Mouse (Mus musculus): ENCODE data around the gene Ankrd13d. TPM values are rescaled to one million over a fixed set of nuclear protein-coding genes. Genes with fewer than 3 reads are reported as not detected.

Ankrd13d gene
- polyA plus RNA-seq, 1 experiment from 2014 or later = 7.6 TPM

GRCm38 (mm10) chr19:4304871-4305321, 22.0 kb upstream of the Ankrd13d start:
- H3K27ac ChIP-seq (replicated peaks; ENCODE audit: low read depth, low read length) = peak overlapping the region; percentile 28; the same call in 1 of the 2 replicates

GRCm38 (mm10) chr19:4304251-4304821, 21.4 kb upstream of the Ankrd13d start:
- Histone ChIP-seq H3K9me3 (ENCODE audit: control insufficient read depth, low read length) (no peaks in the 10 kb centered on the region), H3K27me3 (replicated peaks; ENCODE audit: control insufficient read depth, insufficient read depth, low read length) (no peaks in the 10 kb centered on the region), H3K27ac (replicated peaks; ENCODE audit: low read depth, low read length) (0 out of 2 replicates have a peak overlapping the region, but pooled peaks have one; percentile 28), H3K4me2 (ENCODE audit: low read depth, low read length) (peak overlapping the region; percentile 84), H3K9ac (ENCODE audit: low read depth, low read length) (peak overlapping the region; percentile 98; the same call in 1 of the 2 replicates), H3K36me3 (ENCODE audit: control insufficient read depth, insufficient read depth, low read length) (no peaks in the 10 kb centered on the region), H3K4me3 (ENCODE audit: low read depth, low read length) (peak overlapping the region; percentile 95), H3K4me1 (ENCODE audit: control insufficient read depth, insufficient read depth, low read length) (peaks cover 57% of the 10 kb centered on the region)
- DNase-seq (ENCODE audit: low spot score) (no peak), ATAC-seq (ENCODE audit: low read depth) (no peak)
- WGBS = 65% methylated on average over 5 of the region's 5 CpGs

More at GRCm38 (mm10) chr19:4304871-4305321, 22.0 kb upstream of the Ankrd13d start:
- 53% methylated on average over 4 of the region's 4 CpGs for WGBS
- Histone ChIP-seq H3K4me3 (ENCODE audit: low read depth, low read length) (peak overlapping the region; percentile 95), H3K4me1 (ENCODE audit: control insufficient read depth, insufficient read depth, low read length) (peaks cover 55% of the 10 kb centered on the region), H3K9me3 (ENCODE audit: control insufficient read depth, low read length) (no peaks in the 10 kb centered on the region), H3K9ac (ENCODE audit: low read depth, low read length) (peak overlapping the region; percentile 98), H3K36me3 (ENCODE audit: control insufficient read depth, insufficient read depth, low read length) (no peaks in the 10 kb centered on the region), H3K4me2 (ENCODE audit: low read depth, low read length) (peak overlapping the region; percentile 84), H3K27me3 (replicated peaks; ENCODE audit: control insufficient read depth, insufficient read depth, low read length) (no peaks in the 10 kb centered on the region)
- ATAC-seq (ENCODE audit: low read depth) (no peak), DNase-seq (ENCODE audit: low spot score) (no peak)

- 90% methylated on average over 5 of the region's 5 CpGs for WGBS
- H3K9me3 ChIP-seq (ENCODE audit: control insufficient read depth, low read length) = no peaks in the 10 kb centered on the region
- H3K4me3 ChIP-seq (ENCODE audit: low read depth, low read length) = no peak overlapping the region
- no peak overlapping the region for H3K9ac ChIP-seq (ENCODE audit: low read depth, low read length)
- no peak overlapping the region for H3K27ac ChIP-seq (replicated peaks; ENCODE audit: low read depth, low read length)
- H3K36me3 ChIP-seq (ENCODE audit: control insufficient read depth, insufficient read depth, low read length) = no peaks in the 10 kb centered on the region
- DNase-seq (ENCODE audit: low spot score) (no peak), ATAC-seq (ENCODE audit: low read depth) (no peak)
- peaks cover 57% of the 10 kb centered on the region for H3K4me1 ChIP-seq (ENCODE audit: control insufficient read depth, insufficient read depth, low read length)
- H3K27me3 ChIP-seq (replicated peaks; ENCODE audit: control insufficient read depth, insufficient read depth, low read length) = no peaks in the 10 kb centered on the region
- peak overlapping the region; percentile 84; the same call in 1 of the 2 replicates for H3K4me2 ChIP-seq (ENCODE audit: low read depth, low read length)
Observed at GRCm38 (mm10) chr19:4303640-4303995, 20.7 kb upstream of the Ankrd13d start.

- no peaks in the 10 kb centered on the region for H3K9me3 ChIP-seq (ENCODE audit: control insufficient read depth, low read length)
- peak overlapping the region; percentile 41 for H3K9ac ChIP-seq (ENCODE audit: low read depth, low read length)
- DNase-seq (ENCODE audit: low spot score) (peak; percentile 13), ATAC-seq (ENCODE audit: low read depth) (no peak)
- H3K4me3 ChIP-seq (ENCODE audit: low read depth, low read length) = 0 out of 2 replicates have a peak overlapping the region, but pooled peaks have one; percentile 18
- peak overlapping the region; percentile 85; the same call in 1 of the 2 replicates for H3K27ac ChIP-seq (replicated peaks; ENCODE audit: low read depth, low read length)
- peak overlapping the region; percentile 84 for H3K4me2 ChIP-seq (ENCODE audit: low read depth, low read length)
- 74% methylated on average over 7 of the region's 7 CpGs for WGBS
- H3K4me1 ChIP-seq (ENCODE audit: control insufficient read depth, insufficient read depth, low read length) = peaks cover 57% of the 10 kb centered on the region
- H3K27me3 ChIP-seq (replicated peaks; ENCODE audit: control insufficient read depth, insufficient read depth, low read length) = no peaks in the 10 kb centered on the region
- H3K36me3 ChIP-seq (ENCODE audit: control insufficient read depth, insufficient read depth, low read length) = 0 out of 2 replicates have a peak, but pooled peaks cover 1% of the 10 kb centered on the region
Observed at GRCm38 (mm10) chr19:4302936-4303639, 20.2 kb upstream of the Ankrd13d start.

GRCm38 (mm10) chr19:4301735-4302651, 19.1 kb upstream of the Ankrd13d start:
- WGBS = 8% methylated on average over 21 of the region's 21 CpGs
- H3K9me3 ChIP-seq (ENCODE audit: control insufficient read depth, low read length) = no peaks in the 10 kb centered on the region
- H3K4me1 ChIP-seq (ENCODE audit: control insufficient read depth, insufficient read depth, low read length) = peaks cover 57% of the 10 kb centered on the region
- peak; percentile 75 for DNase-seq (ENCODE audit: low spot score)
- H3K4me3 ChIP-seq (ENCODE audit: low read depth, low read length) = peak overlapping the region; percentile 18
- H3K4me2 ChIP-seq (ENCODE audit: low read depth, low read length) = peak overlapping the region; percentile 84
- H3K9ac ChIP-seq (ENCODE audit: low read depth, low read length) = peak overlapping the region; percentile 41
- H3K36me3 ChIP-seq (ENCODE audit: control insufficient read depth, insufficient read depth, low read length) = 0 out of 2 replicates have a peak, but pooled peaks cover 7% of the 10 kb centered on the region
- ATAC-seq (ENCODE audit: low read depth) = peak; percentile 6; the same call in 1 of the 2 replicates
- peak overlapping the region; percentile 85 for H3K27ac ChIP-seq (replicated peaks; ENCODE audit: low read depth, low read length)
- H3K27me3 ChIP-seq (replicated peaks; ENCODE audit: control insufficient read depth, insufficient read depth, low read length) = no peaks in the 10 kb centered on the region

- H3K4me3 ChIP-seq (ENCODE audit: low read depth, low read length) = 0 out of 2 replicates have a peak overlapping the region, but pooled peaks have one; percentile 18
- H3K36me3 ChIP-seq (ENCODE audit: control insufficient read depth, insufficient read depth, low read length) = peaks cover 10% of the 10 kb centered on the region; the same call in 1 of the 2 replicates
- peak overlapping the region; percentile 84 for H3K4me2 ChIP-seq (ENCODE audit: low read depth, low read length)
- H3K27ac ChIP-seq (replicated peaks; ENCODE audit: low read depth, low read length) = peak overlapping the region; percentile 85
- no peaks in the 10 kb centered on the region for H3K9me3 ChIP-seq (ENCODE audit: control insufficient read depth, low read length)
- H3K4me1 ChIP-seq (ENCODE audit: control insufficient read depth, insufficient read depth, low read length) = peaks cover 52% of the 10 kb centered on the region
- H3K27me3 ChIP-seq (replicated peaks; ENCODE audit: control insufficient read depth, insufficient read depth, low read length) = no peaks in the 10 kb centered on the region
- DNase-seq (ENCODE audit: low spot score) = no peak
- peak overlapping the region; percentile 41 for H3K9ac ChIP-seq (ENCODE audit: low read depth, low read length)
- no peak for ATAC-seq (ENCODE audit: low read depth)
- WGBS = 58% methylated on average over 11 of the region's 11 CpGs
Observed at GRCm38 (mm10) chr19:4300852-4301734, 18.2 kb upstream of the Ankrd13d start.

GRCm38 (mm10) chr19:4300271-4300704, 17.4 kb upstream of the Ankrd13d start:
- Histone ChIP-seq H3K9ac (ENCODE audit: low read depth, low read length) (0 out of 2 replicates have a peak overlapping the region, but pooled peaks have one; percentile 30), H3K4me3 (ENCODE audit: low read depth, low read length) (no peak overlapping the region), H3K36me3 (ENCODE audit: control insufficient read depth, insufficient read depth, low read length) (peaks cover 10% of the 10 kb centered on the region; the same call in 1 of the 2 replicates), H3K4me2 (ENCODE audit: low read depth, low read length) (no peak overlapping the region), H3K27ac (replicated peaks; ENCODE audit: low read depth, low read length) (no peak overlapping the region), H3K4me1 (ENCODE audit: control insufficient read depth, insufficient read depth, low read length) (peaks cover 52% of the 10 kb centered on the region), H3K27me3 (replicated peaks; ENCODE audit: control insufficient read depth, insufficient read depth, low read length) (no peaks in the 10 kb centered on the region), H3K9me3 (ENCODE audit: control insufficient read depth, low read length) (no peaks in the 10 kb centered on the region)
- WGBS = 55% methylated on average over 7 of the region's 7 CpGs
- DNase-seq (ENCODE audit: low spot score) = peak; percentile 31
- ATAC-seq (ENCODE audit: low read depth) = no peak
